Comparison of ENCODE assay signal across 9 mouse cellular contexts in the genomic region with DNA sequence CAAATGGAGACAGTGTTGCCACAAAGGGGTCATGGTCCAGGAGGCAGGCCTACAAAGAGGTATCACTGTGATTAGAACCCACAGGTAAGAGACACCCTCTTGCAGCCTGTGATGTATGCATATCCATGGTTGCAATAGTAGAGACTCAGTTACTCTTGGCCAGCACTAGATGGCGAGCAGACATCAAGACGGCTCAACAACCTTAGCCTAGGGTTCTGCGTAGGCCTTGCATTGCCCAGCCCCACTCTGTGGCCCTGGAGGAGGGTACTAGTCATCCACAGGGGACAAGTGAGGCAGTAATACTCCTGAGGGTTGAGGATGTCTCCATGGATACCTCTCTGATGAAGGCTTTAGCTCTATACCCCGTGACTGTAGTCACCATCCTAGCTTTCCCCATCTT. TPM values are rescaled to one million over a fixed set of nuclear protein-coding genes. Genes with fewer than 3 reads are reported as not detected.
DNase-seq lines count a peak whose midpoint lies in the region; ATAC-seq and TF ChIP-seq lines count a peak whose summit lies in the region.
"Had no signal": no experiment of that assay in that cellular context is flagged by ENCODE, and none has a peak within 500 bp of the region (broad histone marks: within the 10 kb centered on the region; RNA-seq: fewer than 3 reads in every experiment).

No protein-coding gene starts in this region.

- 78% methylated on average over 4 of the region's 4 CpGs for WGBS in kidney, postnatal 0 days

- H3K27ac ChIP-seq in kidney, postnatal 0 days: no peak overlapping the region

- H3K27me3 ChIP-seq in kidney, postnatal 0 days (ENCODE audit: insufficient read depth, low read length): no peaks in the 10 kb centered on the region

- H3K9me3 ChIP-seq in kidney, postnatal 0 days (replicated peaks; ENCODE audit: low read length): no peaks in the 10 kb centered on the region

- H3K4me1 ChIP-seq in kidney, postnatal 0 days (replicated peaks; ENCODE audit: insufficient read depth, low read length): no peaks in the 10 kb centered on the region

- no peaks in the 10 kb centered on the region for H3K36me3 ChIP-seq in kidney, postnatal 0 days (ENCODE audit: insufficient read depth, low read length)

- no peak overlapping the region for H3K9ac ChIP-seq in kidney, postnatal 0 days (ENCODE audit: low read depth, low read length)

- no peak overlapping the region for H3K4me3 ChIP-seq in kidney, postnatal 0 days (replicated peaks; ENCODE audit: low read depth, low read length)

- peak; percentile 48; the same call in 1 of the 2 replicates for ATAC-seq in kidney, postnatal 0 days (replicated peaks; ENCODE audit: low FRiP score, low read depth)
- ATAC-seq in activated CD4-positive, CD25-positive, alpha-beta regulatory T cell, adult 4 months: peak; percentile 40

- peak; percentile 43 for DNase-seq in adrenal gland, adult 2 months
- no peak for DNase-seq in adrenal gland, adult 18-20 months (ENCODE audit: low spot score in 2 of 2)
- DNase-seq in kidney, postnatal 0 days (ENCODE audit: low spot score): peak; percentile 54
- no peak for DNase-seq in kidney, adult 11 months
- DNase-seq in lung, postnatal 10 days: peak; percentile 52
- no peak for DNase-seq in frontal cortex, postnatal 36 days (ENCODE audit: low spot score in 2 of 2)
- DNase-seq in heart, adult 11 months: no peak

- peak; percentile 77 for TF ChIP-seq CTCF in kidney, postnatal 0 days (IDR thresholded peaks at IDR 0.05; ENCODE audit: low read depth)

- no peak overlapping the region for H3K4me2 ChIP-seq in kidney, postnatal 0 days (ENCODE audit: low read length)

RNA-seq across cellular contexts. Expression of a gene that starts 44.1 kb away (rescaled TPM):
- not detected for total RNA-seq in adrenal gland, adult 2 months (2021)
- not detected in 2 replicates for polyA plus RNA-seq in adrenal gland, adult 2 months (2012; rRNA removed)
- not detected for total RNA-seq in adrenal gland, adult 18-20 months (2021)
- polyA plus RNA-seq in kidney, postnatal 0 days (2015; fragmentation: Nextera tagmentation; extraction: Ambion mirVana): 0.09 TPM in 1 of 2 replicates, not detected in the other
- polyA plus RNA-seq in activated CD4-positive, CD25-positive, alpha-beta regulatory T cell, adult 4 months (2017; shearing (Covaris generic)): not detected
- polyA plus RNA-seq: limb, embryonic 11.5 days had no signal

RNA-seq across cellular contexts. Expression of a gene that starts 59.0 kb away (rescaled TPM):
- 1 to 10 TPM in 1 of 2 experiments, not detected in 1; 1.0 TPM for total RNA-seq in adrenal gland, adult 2 months (2021)
- 0.11 TPM in 1 of 2 replicates, not detected in the other for polyA plus RNA-seq in adrenal gland, adult 2 months (2012; rRNA removed)
- under 1 TPM in 1 of 2 experiments, not detected in 1; 0.63 TPM for total RNA-seq in adrenal gland, adult 18-20 months (2021)
- 531 and 571 TPM in 2 replicates for polyA plus RNA-seq in kidney, postnatal 0 days (2015; fragmentation: Nextera tagmentation; extraction: Ambion mirVana)
- not detected for polyA plus RNA-seq in activated CD4-positive, CD25-positive, alpha-beta regulatory T cell, adult 4 months (2017; shearing (Covaris generic))
- polyA plus RNA-seq: limb, embryonic 11.5 days had no signal

Comparison
In these comparisons a context has a peak if more than half of its experiments do, and no peak if none do; other contexts are left out.
1. DNase-seq: peak in adrenal gland, adult 2 months (single experiment), kidney, postnatal 0 days (single experiment) and lung, postnatal 10 days (single experiment); none in adrenal gland, adult 18-20 months (0 of 2), kidney, adult 11 months (single experiment), frontal cortex, postnatal 36 days (0 of 2) and heart, adult 11 months (single experiment).
2. RNA of a gene that starts 59.0 kb away (polyA plus RNA-seq): 531 to 571 TPM in kidney, postnatal 0 days; 0.11 TPM in adrenal gland, adult 2 months and not detected in activated CD4-positive, CD25-positive, alpha-beta regulatory T cell, adult 4 months; every median in the first group is over 100 times any median in the second.